In the genomic region with DNA sequence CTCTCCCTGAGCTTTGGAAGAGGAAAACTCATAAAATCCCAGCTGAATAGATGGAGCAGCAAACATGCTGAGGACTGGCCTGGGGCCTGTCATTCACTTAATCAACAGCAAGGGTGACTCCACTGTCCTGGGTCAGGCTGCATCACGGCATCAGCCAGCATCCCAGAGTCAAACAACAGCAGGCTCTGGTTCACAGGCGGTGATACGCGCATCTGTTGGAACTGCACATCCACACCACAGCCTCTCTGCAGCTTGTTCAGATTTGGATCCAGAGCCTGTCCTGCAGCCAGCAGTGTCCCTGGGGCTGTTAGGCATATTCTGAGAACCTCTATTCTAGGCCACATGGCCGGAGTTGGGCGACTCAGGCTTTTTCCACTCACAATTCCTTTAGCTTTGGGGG, we compare ENCODE assay signal across 12 mouse cellular contexts. TPM values are rescaled to one million over a fixed set of nuclear protein-coding genes. Genes with fewer than 3 reads are reported as not detected.
A peak's percentile ranks its signal among the peaks of the same experiment; 100 is the strongest.
DNase-seq lines count a peak whose midpoint lies in the region; ATAC-seq and TF ChIP-seq lines count a peak whose summit lies in the region.
"Had no signal": no experiment of that assay in that cellular context is flagged by ENCODE, and none has a peak within 500 bp of the region (broad histone marks: within the 10 kb centered on the region; RNA-seq: fewer than 3 reads in every experiment).

No protein-coding gene starts in this region.

- no peak for TF ChIP-seq CTCF in kidney, adult 2 months (conservative IDR thresholded peaks at IDR 0.05; ENCODE audit: insufficient read depth, insufficient read length, low read depth, low read length)
- TF ChIP-seq CTCF in forebrain, postnatal 0 days (IDR thresholded peaks at IDR 0.05; ENCODE audit: low read depth), result no peak
- TF ChIP-seq CTCF in thymus, adult 2 months (IDR thresholded peaks at IDR 0.05; ENCODE audit: borderline replicate concordance, control insufficient read depth, extremely low read depth, insufficient read depth, low read length, poor library complexity), result no peak

- no peaks in the 10 kb centered on the region for H3K36me3 ChIP-seq in kidney, adult 2 months (ENCODE audit: control insufficient read depth, insufficient read depth, low read length)
- H3K36me3 ChIP-seq in kidney, embryonic 16.5 days (ENCODE audit: insufficient read depth, low read length), result no peaks in the 10 kb centered on the region
- no peaks in the 10 kb centered on the region for H3K36me3 ChIP-seq in intestine, embryonic 15.5 days
- no peaks in the 10 kb centered on the region for H3K36me3 ChIP-seq in forebrain, postnatal 0 days (ENCODE audit: insufficient read depth)
- no peaks in the 10 kb centered on the region for H3K36me3 ChIP-seq in thymus, adult 2 months (ENCODE audit: control insufficient read depth, insufficient read depth, low read length)
- H3K36me3 ChIP-seq: embryonic facial prominence, embryonic 13.5 days; limb, embryonic 12.5 days had no signal

- H3K9me3 ChIP-seq in kidney, embryonic 16.5 days (ENCODE audit: low read length), result peaks cover 4% of the 10 kb centered on the region; the same call in 1 of the 2 replicates
- no peaks in the 10 kb centered on the region for H3K9me3 ChIP-seq in intestine, embryonic 15.5 days
- H3K9me3 ChIP-seq in forebrain, postnatal 0 days (ENCODE audit: low read length), result no peaks in the 10 kb centered on the region
- H3K9me3 ChIP-seq: embryonic facial prominence, embryonic 13.5 days; limb, embryonic 12.5 days had no signal

- H3K27ac ChIP-seq in kidney, adult 2 months (ENCODE audit: insufficient read depth, low read depth, low read length), result no peak overlapping the region
- H3K27ac ChIP-seq in kidney, embryonic 16.5 days (ENCODE audit: low read length), result no peak overlapping the region
- no peak overlapping the region for H3K27ac ChIP-seq in intestine, embryonic 15.5 days
- no peak overlapping the region for H3K27ac ChIP-seq in forebrain, postnatal 0 days (ENCODE audit: low read depth, low read length)
- H3K27ac ChIP-seq in thymus, adult 2 months (ENCODE audit: control insufficient read depth, insufficient read depth, low read length), result no peak overlapping the region
- H3K27ac ChIP-seq: embryonic facial prominence, embryonic 13.5 days; limb, embryonic 12.5 days had no signal

- 83% methylated on average over 6 of the region's 6 CpGs for WGBS in kidney, adult 2 months
- WGBS in kidney, embryonic 16.5 days, result 75% methylated on average over 6 of the region's 6 CpGs
- WGBS in intestine, embryonic 15.5 days, result 82% methylated on average over 6 of the region's 6 CpGs
- WGBS in forebrain, postnatal 0 days, result 75% methylated on average over 6 of the region's 6 CpGs
- 95% methylated on average over 6 of the region's 6 CpGs for WGBS in thymus, adult 2 months

- no peak overlapping the region for H3K4me2 ChIP-seq in kidney, embryonic 16.5 days (replicated peaks; ENCODE audit: low read depth, low read length)
- H3K4me2 ChIP-seq in intestine, embryonic 15.5 days (replicated peaks), result no peak overlapping the region
- H3K4me2 ChIP-seq in forebrain, postnatal 0 days (ENCODE audit: low read depth), result no peak overlapping the region
- H3K4me2 ChIP-seq: embryonic facial prominence, embryonic 13.5 days; limb, embryonic 12.5 days had no signal

- H3K4me1 ChIP-seq in kidney, adult 2 months (ENCODE audit: control insufficient read depth, insufficient read depth, low read length), result no peaks in the 10 kb centered on the region
- 0 out of 2 replicates have a peak, but pooled peaks cover 2% of the 10 kb centered on the region for H3K4me1 ChIP-seq in kidney, embryonic 16.5 days (ENCODE audit: insufficient read depth, low read length)
- 0 out of 2 replicates have a peak, but pooled peaks cover 13% of the 10 kb centered on the region for H3K4me1 ChIP-seq in intestine, embryonic 15.5 days (replicated peaks)
- H3K4me1 ChIP-seq in forebrain, postnatal 0 days (ENCODE audit: insufficient read depth), result no peaks in the 10 kb centered on the region
- H3K4me1 ChIP-seq in thymus, adult 2 months (replicated peaks; ENCODE audit: control insufficient read depth, insufficient read depth, low read length), result no peaks in the 10 kb centered on the region

- peak; percentile 18 for DNase-seq in kidney, adult 2 months
- DNase-seq in brain, adult 2 months (ENCODE audit: low read depth, low spot score), result peak; percentile 41
- peak; percentile 65 to 80 for DNase-seq in gastrocnemius, adult 8-10 months (ENCODE audit: low spot score in 2 of 2)
- DNase-seq in forebrain, postnatal 0 days, result no peak
- no peak for DNase-seq in thymus, adult 2 months
- DNase-seq: kidney, adult 8-10 months; thymus, postnatal 36 days had no signal

- ATAC-seq in kidney, embryonic 16.5 days (ENCODE audit: low FRiP score, low TSS enrichment), result no peak
- peak; percentile 62; the same call in 1 of the 2 replicates for ATAC-seq in intestine, embryonic 15.5 days
- ATAC-seq in forebrain, postnatal 0 days, result no peak

- no peak overlapping the region for H3K4me3 ChIP-seq in kidney, adult 2 months (ENCODE audit: insufficient read depth, low read depth, low read length)
- H3K4me3 ChIP-seq in kidney, embryonic 16.5 days (ENCODE audit: low read length), result no peak overlapping the region
- no peak overlapping the region for H3K4me3 ChIP-seq in intestine, embryonic 15.5 days (replicated peaks)
- H3K4me3 ChIP-seq in forebrain, postnatal 0 days (ENCODE audit: low read depth, low read length), result no peak overlapping the region
- H3K4me3 ChIP-seq in thymus, adult 2 months (ENCODE audit: control insufficient read depth, insufficient read depth, low read length), result no peak overlapping the region
- H3K4me3 ChIP-seq: embryonic facial prominence, embryonic 13.5 days; limb, embryonic 12.5 days; megakaryocyte, embryonic 14.5 days had no signal

- TF ChIP-seq POLR2A in kidney, adult 2 months (IDR thresholded peaks at IDR 0.05; ENCODE audit: low read depth, low read length), result no peak
- no peak for TF ChIP-seq POLR2A in thymus, adult 2 months (IDR thresholded peaks at IDR 0.05; ENCODE audit: control insufficient read depth, extremely low read depth, insufficient read depth, low read length, poor library complexity)

- H3K9ac ChIP-seq in kidney, embryonic 16.5 days (replicated peaks; ENCODE audit: low read length), result no peak overlapping the region
- no peak overlapping the region; the same call in 1 of the 2 replicates for H3K9ac ChIP-seq in intestine, embryonic 15.5 days
- H3K9ac ChIP-seq in forebrain, postnatal 0 days, result no peak overlapping the region
- H3K9ac ChIP-seq: embryonic facial prominence, embryonic 13.5 days; limb, embryonic 12.5 days had no signal

- H3K27me3 ChIP-seq in kidney, adult 2 months (replicated peaks; ENCODE audit: control insufficient read depth, insufficient read depth, low read length), result no peaks in the 10 kb centered on the region
- no peaks in the 10 kb centered on the region for H3K27me3 ChIP-seq in kidney, embryonic 16.5 days (ENCODE audit: insufficient read depth, low read length)
- no peaks in the 10 kb centered on the region for H3K27me3 ChIP-seq in intestine, embryonic 15.5 days (replicated peaks)
- no peaks in the 10 kb centered on the region for H3K27me3 ChIP-seq in forebrain, postnatal 0 days (ENCODE audit: insufficient read depth, low read length)
- no peaks in the 10 kb centered on the region for H3K27me3 ChIP-seq in thymus, adult 2 months (ENCODE audit: control insufficient read depth, insufficient read depth, low read length)
- H3K27me3 ChIP-seq: embryonic facial prominence, embryonic 13.5 days; limb, embryonic 12.5 days; megakaryocyte, embryonic 14.5 days had no signal

RNA-seq across cellular contexts. Expression of a gene that starts 32.1 kb away (rescaled TPM):
- polyA plus RNA-seq in kidney, adult 2 months (2012; rRNA removed), result 6.3 and 8.1 TPM in 2 replicates
- 28.7 and 29.8 TPM in 2 replicates for polyA plus RNA-seq in kidney, embryonic 16.5 days (2015; fragmentation: Nextera tagmentation; extraction: Ambion mirVana)
- total RNA-seq in gastrocnemius, adult 8-10 months (2022), result 10 to 100 TPM; 11.8 to 13.8 (median 13.1) TPM
- 22.7 and 23.3 TPM in 2 replicates for polyA plus RNA-seq in intestine, embryonic 15.5 days (2015; fragmentation: Nextera tagmentation; extraction: Ambion mirVana)
- total RNA-seq in forebrain, postnatal 0 days (2014; rRNA removed), result 5.2 and 5.4 TPM in 2 replicates
- 4.6 and 5.8 TPM in 2 replicates for polyA plus RNA-seq in forebrain, postnatal 0 days (2015; fragmentation: Nextera tagmentation; extraction: Ambion mirVana)
- 4.7 and 5.4 TPM in 2 replicates for polyA plus RNA-seq in thymus, adult 2 months (2012; rRNA removed)

RNA-seq across cellular contexts. Expression of a gene that starts 32.4 kb away (rescaled TPM):
- polyA plus RNA-seq in kidney, adult 2 months (2012; rRNA removed), result 40.9 and 47.2 TPM in 2 replicates
- 118 and 122 TPM in 2 replicates for polyA plus RNA-seq in kidney, embryonic 16.5 days (2015; fragmentation: Nextera tagmentation; extraction: Ambion mirVana)
- 10 to 100 TPM; 57.8 to 66.5 (median 58.9) TPM for total RNA-seq in gastrocnemius, adult 8-10 months (2022)
- polyA plus RNA-seq in intestine, embryonic 15.5 days (2015; fragmentation: Nextera tagmentation; extraction: Ambion mirVana), result 131 and 140 TPM in 2 replicates
- 69.7 and 71.6 TPM in 2 replicates for total RNA-seq in forebrain, postnatal 0 days (2014; rRNA removed)
- 41.2 and 45.9 TPM in 2 replicates for polyA plus RNA-seq in forebrain, postnatal 0 days (2015; fragmentation: Nextera tagmentation; extraction: Ambion mirVana)
- polyA plus RNA-seq in thymus, adult 2 months (2012; rRNA removed), result 71.0 and 73.5 TPM in 2 replicates

Comparison
In these comparisons a context has a peak if more than half of its experiments do, and no peak if none do; other contexts are left out.
1. DNase-seq: peak in kidney, adult 2 months (single experiment), brain, adult 2 months (single experiment) and gastrocnemius, adult 8-10 months (2 of 2); none in forebrain, postnatal 0 days (single experiment) and thymus, adult 2 months (single experiment).